Mouse (Mus musculus): ENCODE measurements around the gene Bag6.

DNA sequence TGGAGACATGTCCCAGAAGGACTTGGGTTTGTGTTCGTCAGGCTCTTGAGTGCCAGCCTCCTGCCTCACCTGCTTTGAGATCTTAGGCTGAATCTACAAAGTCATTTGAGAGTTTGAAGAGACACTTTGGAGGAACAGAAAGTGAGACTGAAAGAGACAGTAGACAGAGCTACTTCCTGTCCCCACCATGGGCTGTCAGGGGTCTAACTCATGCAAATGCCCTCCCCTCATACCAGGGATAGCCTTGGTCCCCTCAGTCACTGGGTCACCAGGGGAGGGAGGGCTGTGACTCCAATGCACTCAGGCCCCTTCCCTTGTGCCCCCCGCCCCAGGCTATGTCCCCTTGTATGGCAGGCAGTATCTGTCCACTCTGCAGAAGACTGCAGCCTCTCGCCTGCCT is 38.4 kb downstream of the Bag6 start:
- no peak for TF ChIP-seq CTCF (IDR thresholded peaks at IDR 0.05; ENCODE audit: borderline replicate concordance, control insufficient read depth, extremely low read depth, insufficient read depth, low read length, poor library complexity)
- no peak for TF ChIP-seq POLR2A (IDR thresholded peaks at IDR 0.05; ENCODE audit: control insufficient read depth, extremely low read depth, insufficient read depth, low read length, poor library complexity)

Measured in thymus, adult 2 months (tissue).